Mouse (Mus musculus): Measurements from ENCODE around the gene Trub2.
A peak's percentile ranks its signal among the peaks of the same experiment; 100 is the strongest.

Gene Trub2

GRCm38 (mm10) chr2:29773323-29773722 is 15.0 kb downstream of the Trub2 start:
- DNase-seq (ENCODE audit: low spot score in 2 of 2), result no peak

- no peak for DNase-seq (ENCODE audit: low spot score in 2 of 2)
These were observed 16.5 kb downstream of the Trub2 start for GRCm38 (mm10) chr2:29771611-29772461.

- no peak for DNase-seq (ENCODE audit: low spot score in 2 of 2)
These were observed 18.1 kb downstream of the Trub2 start for GRCm38 (mm10) chr2:29770162-29770561.

- no peak for DNase-seq (ENCODE audit: low spot score in 2 of 2)
These were observed 19.4 kb downstream of the Trub2 start for GRCm38 (mm10) chr2:29768901-29769300.

GRCm38 (mm10) chr2:29767976-29768709 is 20.2 kb downstream of the Trub2 start:
- no peak for DNase-seq (ENCODE audit: low spot score in 2 of 2)

- peak; percentile 48 to 69 for DNase-seq (ENCODE audit: low spot score in 2 of 2)
These were observed 23.5 kb downstream of the Trub2 start for GRCm38 (mm10) chr2:29764831-29765230.

- DNase-seq (ENCODE audit: low spot score in 2 of 2), result no peak
These were observed 32.6 kb downstream of the Trub2 start for GRCm38 (mm10) chr2:29755693-29756092.

GRCm38 (mm10) chr2:29752397-29752796 is 35.9 kb downstream of the Trub2 start:
- DNase-seq (ENCODE audit: low spot score in 2 of 2), result no peak

- DNase-seq (ENCODE audit: low spot score in 2 of 2), result no peak
These were observed 36.8 kb downstream of the Trub2 start, which contains the start of gene Gm13420 for GRCm38 (mm10) chr2:29751497-29751896. TSS of gene Gm13420 (minus strand) at chr2:29751685.

- DNase-seq (ENCODE audit: low spot score in 2 of 2), result no peak
These were observed 39.8 kb downstream of the Trub2 start for GRCm38 (mm10) chr2:29748499-29748898.

GRCm38 (mm10) chr2:29747852-29748251 is 40.5 kb downstream of the Trub2 start:
- DNase-seq (ENCODE audit: low spot score in 2 of 2), result peak in 1 of 2 experiments; percentile 32

- no peak for DNase-seq (ENCODE audit: low spot score in 2 of 2)
These were observed 41.0 kb downstream of the Trub2 start for GRCm38 (mm10) chr2:29747188-29747782.

- no peak for DNase-seq (ENCODE audit: low spot score in 2 of 2)
These were observed 44.0 kb downstream of the Trub2 start for GRCm38 (mm10) chr2:29744256-29744655.

- no peak for DNase-seq (ENCODE audit: low spot score in 2 of 2)
These were observed 47.1 kb downstream of the Trub2 start for GRCm38 (mm10) chr2:29741207-29741606.

- no peak for DNase-seq (ENCODE audit: low spot score in 2 of 2)
These were observed 48.9 kb downstream of the Trub2 start for GRCm38 (mm10) chr2:29739368-29739767.

GRCm38 (mm10) chr2:29738799-29739198 is 49.5 kb downstream of the Trub2 start:
- no peak for DNase-seq (ENCODE audit: low spot score in 2 of 2)

GRCm38 (mm10) chr2:29737209-29737925 is 50.9 kb downstream of the Trub2 start:
- no peak for DNase-seq (ENCODE audit: low spot score in 2 of 2)

GRCm38 (mm10) chr2:29735708-29736107 is 52.6 kb downstream of the Trub2 start:
- DNase-seq (ENCODE audit: low spot score in 2 of 2), result no peak

- no peak for DNase-seq (ENCODE audit: low spot score in 2 of 2)
These were observed 55.0 kb downstream of the Trub2 start for GRCm38 (mm10) chr2:29733348-29733747.

GRCm38 (mm10) chr2:29732559-29732958 is 55.7 kb downstream of the Trub2 start:
- no peak for DNase-seq (ENCODE audit: low spot score in 2 of 2)

- DNase-seq (ENCODE audit: low spot score in 2 of 2), result no peak
These were observed 56.8 kb downstream of the Trub2 start for GRCm38 (mm10) chr2:29731545-29731944.

- DNase-seq (ENCODE audit: low spot score in 2 of 2), result no peak
These were observed 58.8 kb downstream of the Trub2 start for GRCm38 (mm10) chr2:29729500-29729899.

Measured in cerebellum, postnatal 4 days (tissue).